Mouse (Mus musculus): Measurements from ENCODE around the gene Gjb1. TPM values are rescaled to one million over a fixed set of nuclear protein-coding genes. Genes with fewer than 3 reads are reported as not detected.

Gjb1 gene
- polyA plus RNA-seq, 1 experiment from 2014 or later: 1.9 TPM

GRCm38 (mm10) chrX:101419725-101420699 lies 43.8 kb downstream of the Gjb1 start:
- peak overlapping the region; percentile 66 for H3K4me2 ChIP-seq
- H3K27ac ChIP-seq (replicated peaks): peak overlapping the region; percentile 89
- WGBS: 17% methylated on average over 48 of the region's 54 CpGs

GRCm38 (mm10) chrX:101420700-101421095 lies 44.5 kb downstream of the Gjb1 start, which contains the start of gene Zmym3:
Gene Zmym3 (minus strand): TSS chrX:101420849.
- H3K27ac ChIP-seq (replicated peaks): peak within 1 kb of the TSS; percentile 89
- no peaks in the 10 kb centered on the region for H3K36me3 ChIP-seq
- H3K4me1 ChIP-seq (replicated peaks): peaks cover 24% of the 10 kb centered on the region
- ATAC-seq (ENCODE audit: low FRiP score, low read depth): no peak
- H3K9me3 ChIP-seq: no peaks in the 10 kb centered on the region
- H3K4me3 ChIP-seq: peak within 1 kb of the TSS; percentile 60
- peak within 1 kb of the TSS; percentile 66 for H3K4me2 ChIP-seq
- H3K27me3 ChIP-seq: no peaks in the 10 kb centered on the region
- 26% methylated on average over 4 of the region's 4 CpGs for WGBS
- H3K9ac ChIP-seq: peak within 1 kb of the TSS; percentile 51

More at GRCm38 (mm10) chrX:101419725-101420699, 43.8 kb downstream of the Gjb1 start:
- no peaks in the 10 kb centered on the region for H3K27me3 ChIP-seq
- H3K36me3 ChIP-seq: no peaks in the 10 kb centered on the region
- peak; percentile 95 for ATAC-seq (ENCODE audit: low FRiP score, low read depth)
- peak overlapping the region; percentile 60 for H3K4me3 ChIP-seq
- no peaks in the 10 kb centered on the region for H3K9me3 ChIP-seq
- H3K9ac ChIP-seq: peak overlapping the region; percentile 60
- H3K4me1 ChIP-seq (replicated peaks): peaks cover 24% of the 10 kb centered on the region

- H3K4me1 ChIP-seq (replicated peaks): peaks cover 8% of the 10 kb centered on the region
- no peaks in the 10 kb centered on the region for H3K27me3 ChIP-seq
- 82% methylated on average over 2 of the region's 2 CpGs for WGBS
- H3K9ac ChIP-seq: no peak overlapping the region
- no peak for ATAC-seq (ENCODE audit: low FRiP score, low read depth)
- no peaks in the 10 kb centered on the region for H3K36me3 ChIP-seq
- no peak overlapping the region for H3K4me2 ChIP-seq
- no peak overlapping the region for H3K4me3 ChIP-seq
- no peaks in the 10 kb centered on the region for H3K9me3 ChIP-seq
- H3K27ac ChIP-seq (replicated peaks): no peak overlapping the region
These were observed 47.3 kb downstream of the Gjb1 start for GRCm38 (mm10) chrX:101423462-101423861.

GRCm38 (mm10) chrX:101427774-101428173 lies 51.6 kb downstream of the Gjb1 start:
- no peaks in the 10 kb centered on the region for H3K27me3 ChIP-seq
- H3K4me2 ChIP-seq: no peak overlapping the region
- 6% methylated on average over 1 of the region's 1 CpGs for WGBS
- H3K4me1 ChIP-seq (replicated peaks): peaks cover 12% of the 10 kb centered on the region
- no peak for ATAC-seq (ENCODE audit: low FRiP score, low read depth)
- no peak overlapping the region for H3K27ac ChIP-seq (replicated peaks)
- no peaks in the 10 kb centered on the region for H3K9me3 ChIP-seq
- no peak overlapping the region for H3K9ac ChIP-seq
- no peak overlapping the region for H3K4me3 ChIP-seq
- H3K36me3 ChIP-seq: 0 out of 2 replicates have a peak, but pooled peaks cover 4% of the 10 kb centered on the region

GRCm38 (mm10) chrX:101428785-101429141 lies 52.6 kb downstream of the Gjb1 start:
- ATAC-seq (ENCODE audit: low FRiP score, low read depth): no peak
- H3K4me3 ChIP-seq: peak overlapping the region; percentile 35
- H3K27ac ChIP-seq (replicated peaks): peak overlapping the region; percentile 93
- H3K9me3 ChIP-seq: no peaks in the 10 kb centered on the region
- 0 out of 2 replicates have a peak, but pooled peaks cover 4% of the 10 kb centered on the region for H3K36me3 ChIP-seq
- H3K9ac ChIP-seq: no peak overlapping the region
- no peaks in the 10 kb centered on the region for H3K27me3 ChIP-seq
- H3K4me1 ChIP-seq (replicated peaks): peaks cover 12% of the 10 kb centered on the region
- H3K4me2 ChIP-seq: peak overlapping the region; percentile 52
- WGBS: 26% methylated on average over 7 of the region's 7 CpGs

- ATAC-seq (ENCODE audit: low FRiP score, low read depth): peak; percentile 97
- H3K9me3 ChIP-seq: no peaks in the 10 kb centered on the region
- H3K4me1 ChIP-seq (replicated peaks): peaks cover 12% of the 10 kb centered on the region
- H3K27ac ChIP-seq (replicated peaks): peak within 1 kb of the TSS; percentile 93
- 0 out of 2 replicates have a peak, but pooled peaks cover 4% of the 10 kb centered on the region for H3K36me3 ChIP-seq
- peak within 1 kb of the TSS; percentile 67 for H3K4me3 ChIP-seq
- H3K4me2 ChIP-seq: peak within 1 kb of the TSS; percentile 56
- no peaks in the 10 kb centered on the region for H3K27me3 ChIP-seq
- peak within 1 kb of the TSS; percentile 72 for H3K9ac ChIP-seq
- 26% methylated on average over 50 of the region's 51 CpGs for WGBS
These were observed 53.2 kb downstream of the Gjb1 start, which contains the start of gene Nono for GRCm38 (mm10) chrX:101429142-101429949. Gene Nono (plus strand): TSS chrX:101429318.

GRCm38 (mm10) chrX:101429976-101430375 lies 53.8 kb downstream of the Gjb1 start:
- ATAC-seq (ENCODE audit: low FRiP score, low read depth): no peak; the same call in 1 of the 2 replicates
- Histone ChIP-seq H3K4me2 (peak overlapping the region; percentile 56), H3K9me3 (no peaks in the 10 kb centered on the region), H3K9ac (peak overlapping the region; percentile 72), H3K27ac (replicated peaks) (peak overlapping the region; percentile 93), H3K4me3 (peak overlapping the region; percentile 67), H3K4me1 (replicated peaks) (peaks cover 12% of the 10 kb centered on the region), H3K27me3 (no peaks in the 10 kb centered on the region), H3K36me3 (0 out of 2 replicates have a peak, but pooled peaks cover 4% of the 10 kb centered on the region)
- WGBS: 15% methylated on average over 14 of the region's 14 CpGs

Other genes with a start within 250 kb of the Gjb1 start
- gene Snx12, start 153.8 kb upstream of the Gjb1 start, polyA plus RNA-seq (2015; fragmentation: Nextera tagmentation; extraction: Ambion mirVana): 45.6 and 47.6 TPM in 2 replicates
- 0.85 and 1.0 TPM in 2 replicates for gene Foxo4, start 121.8 kb upstream of the Gjb1 start, polyA plus RNA-seq (2015; fragmentation: Nextera tagmentation; extraction: Ambion mirVana)
- 0.21 TPM in 1 of 2 replicates, not detected in the other for gene Gm614, start 112.4 kb upstream of the Gjb1 start, polyA plus RNA-seq (2015; fragmentation: Nextera tagmentation; extraction: Ambion mirVana)
- gene Il2rg, start 108.1 kb upstream of the Gjb1 start, polyA plus RNA-seq (2015; fragmentation: Nextera tagmentation; extraction: Ambion mirVana): 6.4 TPM in 2 replicates
- not detected in 2 replicates for gene Gm20489, start 107.4 kb upstream of the Gjb1 start, polyA plus RNA-seq (2015; fragmentation: Nextera tagmentation; extraction: Ambion mirVana)
- gene Med12, start 102.3 kb upstream of the Gjb1 start, polyA plus RNA-seq (2015; fragmentation: Nextera tagmentation; extraction: Ambion mirVana): 26.4 and 26.9 TPM in 2 replicates
- gene Nlgn3, start 77.2 kb upstream of the Gjb1 start, polyA plus RNA-seq (2015; fragmentation: Nextera tagmentation; extraction: Ambion mirVana): 73.2 and 87.8 TPM in 2 replicates
- gene Zmym3, start 44.5 kb downstream of the Gjb1 start, polyA plus RNA-seq (2015; fragmentation: Nextera tagmentation; extraction: Ambion mirVana): 83.4 and 85.6 TPM in 2 replicates
- 298 and 299 TPM in 2 replicates for gene Nono, start 52.9 kb downstream of the Gjb1 start, polyA plus RNA-seq (2015; fragmentation: Nextera tagmentation; extraction: Ambion mirVana)
- gene Itgb1bp2, start 72.7 kb downstream of the Gjb1 start, polyA plus RNA-seq (2015; fragmentation: Nextera tagmentation; extraction: Ambion mirVana): 1.1 and 2.0 TPM in 2 replicates
- gene Taf1, start 156.4 kb downstream of the Gjb1 start, polyA plus RNA-seq (2015; fragmentation: Nextera tagmentation; extraction: Ambion mirVana): 13.5 and 15.0 TPM in 2 replicates